Mouse (Mus musculus): ENCODE measurements at regions not wholly inside any gene's neighbourhood (a gene's known extent, or its start where the extent isn't known, plus 50 kb on each side); places are given as distances from the start of the nearest gene placed in this dataset.

- TF ChIP-seq POLR2A (IDR thresholded peaks at IDR 0.05; ENCODE audit: low read depth, low read length) (no peak), CTCF (IDR thresholded peaks at IDR 0.05; ENCODE audit: borderline replicate concordance, insufficient read depth, low read length) (no peak)
- H3K27ac ChIP-seq (ENCODE audit: insufficient read depth, low read length): no peak overlapping the region
- no peak overlapping the region for H3K4me3 ChIP-seq (ENCODE audit: insufficient read depth, low read length)
- H3K4me1 ChIP-seq (ENCODE audit: control insufficient read depth, insufficient read depth, low read length): 0 out of 2 replicates have a peak, but pooled peaks cover 2% of the 10 kb centered on the region
These were observed 68.9 kb upstream of the Ahr start for GRCm38 (mm10) chr12:35603742-35604141.

GRCm38 (mm10) chr12:35602589-35602988, 67.8 kb upstream of the Ahr start:
- TF ChIP-seq POLR2A (IDR thresholded peaks at IDR 0.05; ENCODE audit: low read depth, low read length) (no peak), CTCF (IDR thresholded peaks at IDR 0.05; ENCODE audit: borderline replicate concordance, insufficient read depth, low read length) (no peak)
- Histone ChIP-seq H3K4me1 (ENCODE audit: control insufficient read depth, insufficient read depth, low read length) (no peaks in the 10 kb centered on the region), H3K4me3 (ENCODE audit: insufficient read depth, low read length) (no peak overlapping the region), H3K27ac (ENCODE audit: insufficient read depth, low read length) (no peak overlapping the region)

- Histone ChIP-seq H3K4me3 (ENCODE audit: insufficient read depth, low read length) (no peak overlapping the region), H3K4me1 (ENCODE audit: control insufficient read depth, insufficient read depth, low read length) (no peaks in the 10 kb centered on the region; the same call in 1 of the 2 replicates), H3K27ac (ENCODE audit: insufficient read depth, low read length) (no peak overlapping the region)
- no peak for TF ChIP-seq POLR2A (IDR thresholded peaks at IDR 0.05; ENCODE audit: low read depth, low read length)
- no peak for TF ChIP-seq CTCF (IDR thresholded peaks at IDR 0.05; ENCODE audit: borderline replicate concordance, insufficient read depth, low read length)
These were observed 63.5 kb upstream of the Ahr start for GRCm38 (mm10) chr12:35598298-35598697.

DNA sequence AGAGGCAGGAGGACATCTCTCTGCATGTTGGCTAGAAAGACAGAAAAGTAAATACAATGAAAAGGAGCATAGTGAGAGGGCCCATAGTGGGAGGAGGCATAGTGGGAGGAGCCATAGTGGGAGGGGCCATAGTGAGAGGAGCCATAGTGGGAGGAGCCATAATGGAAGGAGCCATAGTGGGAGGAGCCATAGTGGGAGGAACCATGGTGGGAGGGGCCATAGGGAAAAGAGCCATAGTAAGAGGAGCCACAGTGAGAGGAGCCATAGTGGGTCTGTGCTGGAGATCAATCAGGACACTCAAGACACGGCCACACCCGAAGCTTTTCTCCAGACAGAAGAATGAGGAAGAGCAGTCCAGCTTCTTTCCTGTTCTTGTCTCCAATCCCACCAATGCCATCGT, 58.0 kb upstream of the Ahr start:
- H3K27ac ChIP-seq (ENCODE audit: insufficient read depth, low read length): no peak overlapping the region
- TF ChIP-seq POLR2A (IDR thresholded peaks at IDR 0.05; ENCODE audit: low read depth, low read length) (no peak), CTCF (IDR thresholded peaks at IDR 0.05; ENCODE audit: borderline replicate concordance, insufficient read depth, low read length) (no peak)
- H3K4me3 ChIP-seq (ENCODE audit: insufficient read depth, low read length): no peak overlapping the region
- H3K4me1 ChIP-seq (ENCODE audit: control insufficient read depth, insufficient read depth, low read length): no peaks in the 10 kb centered on the region; the same call in 1 of the 2 replicates

All from embryonic fibroblast, embryonic 13.5 days (primary cell).